Mouse (Mus musculus): ENCODE results near the gene Apoc1. TPM values are rescaled to one million over a fixed set of nuclear protein-coding genes. Genes with fewer than 3 reads are reported as not detected.

The Apoc1 gene
- polyA plus RNA-seq, 1 experiment from 2014 or later: 79.6 TPM

GRCm38 (mm10) chr7:19697949-19698906 is 5.8 kb upstream of the Apoc1 start:
- no peaks in the 10 kb centered on the region for H3K36me3 ChIP-seq (ENCODE audit: control insufficient read depth, insufficient read depth, low read length)
- 7% methylated on average over 28 of the region's 28 CpGs for WGBS
- peaks cover 8% of the 10 kb centered on the region for H3K4me1 ChIP-seq (replicated peaks; ENCODE audit: control insufficient read depth, insufficient read depth)
- ATAC-seq (ENCODE audit: low FRiP score, low TSS enrichment) (no peak), DNase-seq (ENCODE audit: low spot score) (peak; percentile 42)
- TF ChIP-seq CTCF (IDR thresholded peaks at IDR 0.05; ENCODE audit: low read depth) (peak; percentile 62), EP300 (optimal IDR thresholded peaks at IDR 0.05) (no peak)
- H3K27ac ChIP-seq (replicated peaks): peak overlapping the region; percentile 50
- peak overlapping the region; percentile 59 for H3K4me2 ChIP-seq (replicated peaks; ENCODE audit: low read depth)
- peak overlapping the region; percentile 51 for H3K9ac ChIP-seq (ENCODE audit: low read length)
- no peaks in the 10 kb centered on the region for H3K27me3 ChIP-seq (ENCODE audit: control insufficient read depth, insufficient read depth, low read length)
- no peaks in the 10 kb centered on the region for H3K9me3 ChIP-seq (ENCODE audit: control insufficient read depth, low read length)
- H3K4me3 ChIP-seq (ENCODE audit: low read depth, low read length): peak overlapping the region; percentile 37

- WGBS: 91% methylated on average over 34 of the region's 34 CpGs
- TF ChIP-seq EP300 (optimal IDR thresholded peaks at IDR 0.05) (no peak), CTCF (IDR thresholded peaks at IDR 0.05; ENCODE audit: low read depth) (no peak)
- Histone ChIP-seq H3K4me2 (replicated peaks; ENCODE audit: low read depth) (no peak overlapping the region), H3K27me3 (ENCODE audit: control insufficient read depth, insufficient read depth, low read length) (no peaks in the 10 kb centered on the region), H3K4me3 (ENCODE audit: low read depth, low read length) (no peak overlapping the region), H3K9ac (ENCODE audit: low read length) (no peak overlapping the region), H3K4me1 (replicated peaks; ENCODE audit: control insufficient read depth, insufficient read depth) (peaks cover 6% of the 10 kb centered on the region), H3K36me3 (ENCODE audit: control insufficient read depth, insufficient read depth, low read length) (no peaks in the 10 kb centered on the region), H3K27ac (replicated peaks) (no peak overlapping the region), H3K9me3 (ENCODE audit: control insufficient read depth, low read length) (no peaks in the 10 kb centered on the region)
- ATAC-seq (ENCODE audit: low FRiP score, low TSS enrichment) (no peak), DNase-seq (ENCODE audit: low spot score) (no peak)
These were observed 3.9 kb upstream of the Apoc1 start for GRCm38 (mm10) chr7:19696336-19696873.

GRCm38 (mm10) chr7:19695881-19696280 is 3.4 kb upstream of the Apoc1 start:
- no peak overlapping the region for H3K4me2 ChIP-seq (replicated peaks; ENCODE audit: low read depth)
- no peak overlapping the region for H3K9ac ChIP-seq (ENCODE audit: low read length)
- H3K4me1 ChIP-seq (replicated peaks; ENCODE audit: control insufficient read depth, insufficient read depth): peaks cover 5% of the 10 kb centered on the region
- H3K9me3 ChIP-seq (ENCODE audit: control insufficient read depth, low read length): no peaks in the 10 kb centered on the region
- ATAC-seq (ENCODE audit: low FRiP score, low TSS enrichment): no peak
- H3K27me3 ChIP-seq (ENCODE audit: control insufficient read depth, insufficient read depth, low read length): no peaks in the 10 kb centered on the region
- no peak overlapping the region for H3K4me3 ChIP-seq (ENCODE audit: low read depth, low read length)
- no peaks in the 10 kb centered on the region for H3K36me3 ChIP-seq (ENCODE audit: control insufficient read depth, insufficient read depth, low read length)
- DNase-seq (ENCODE audit: low spot score): no peak
- TF ChIP-seq CTCF (IDR thresholded peaks at IDR 0.05; ENCODE audit: low read depth): no peak
- no peak for TF ChIP-seq EP300 (optimal IDR thresholded peaks at IDR 0.05)
- WGBS: 83% methylated on average over 6 of the region's 6 CpGs
- no peak overlapping the region for H3K27ac ChIP-seq (replicated peaks)

- H3K36me3 ChIP-seq (ENCODE audit: control insufficient read depth, insufficient read depth, low read length): no peaks in the 10 kb centered on the region
- DNase-seq (ENCODE audit: low spot score): no peak
- no peak for ATAC-seq (ENCODE audit: low FRiP score, low TSS enrichment)
- H3K9me3 ChIP-seq (ENCODE audit: control insufficient read depth, low read length): no peaks in the 10 kb centered on the region
- no peak overlapping the region for H3K4me3 ChIP-seq (ENCODE audit: low read depth, low read length)
- H3K4me2 ChIP-seq (replicated peaks; ENCODE audit: low read depth): no peak overlapping the region
- WGBS: 19% methylated on average over 8 of the region's 8 CpGs
- H3K27me3 ChIP-seq (ENCODE audit: control insufficient read depth, insufficient read depth, low read length): no peaks in the 10 kb centered on the region
- H3K9ac ChIP-seq (ENCODE audit: low read length): no peak overlapping the region
- TF ChIP-seq EP300 (optimal IDR thresholded peaks at IDR 0.05) (no peak), CTCF (IDR thresholded peaks at IDR 0.05; ENCODE audit: low read depth) (no peak)
- peaks cover 3% of the 10 kb centered on the region; the same call in 1 of the 2 replicates for H3K4me1 ChIP-seq (replicated peaks; ENCODE audit: control insufficient read depth, insufficient read depth)
- 0 out of 2 replicates have a peak overlapping the region, but pooled peaks have one; percentile 8 for H3K27ac ChIP-seq (replicated peaks)
These were observed 2.7 kb upstream of the Apoc1 start for GRCm38 (mm10) chr7:19695213-19695594.

GRCm38 (mm10) chr7:19694336-19695212 is 2.1 kb upstream of the Apoc1 start:
- no peaks in the 10 kb centered on the region for H3K36me3 ChIP-seq (ENCODE audit: control insufficient read depth, insufficient read depth, low read length)
- no peak for ATAC-seq (ENCODE audit: low FRiP score, low TSS enrichment)
- H3K27me3 ChIP-seq (ENCODE audit: control insufficient read depth, insufficient read depth, low read length): no peaks in the 10 kb centered on the region
- no peak overlapping the region for H3K4me2 ChIP-seq (replicated peaks; ENCODE audit: low read depth)
- 0 out of 2 replicates have a peak overlapping the region, but pooled peaks have one; percentile 8 for H3K27ac ChIP-seq (replicated peaks)
- TF ChIP-seq CTCF (IDR thresholded peaks at IDR 0.05; ENCODE audit: low read depth): no peak
- no peak for TF ChIP-seq EP300 (optimal IDR thresholded peaks at IDR 0.05)
- WGBS: 70% methylated on average over 10 of the region's 10 CpGs
- no peaks in the 10 kb centered on the region for H3K9me3 ChIP-seq (ENCODE audit: control insufficient read depth, low read length)
- no peak overlapping the region for H3K4me3 ChIP-seq (ENCODE audit: low read depth, low read length)
- no peak for DNase-seq (ENCODE audit: low spot score)
- peaks cover 3% of the 10 kb centered on the region; the same call in 1 of the 2 replicates for H3K4me1 ChIP-seq (replicated peaks; ENCODE audit: control insufficient read depth, insufficient read depth)
- no peak overlapping the region for H3K9ac ChIP-seq (ENCODE audit: low read length)
